Mouse (Mus musculus) cerebellum, postnatal 25 days (tissue): ENCODE measurements at regions not wholly inside any gene's neighbourhood (a gene's known extent, or its start where the extent isn't known, plus 50 kb on each side); places are given as distances from the start of the nearest gene placed in this dataset.

Experiments
- DNase-seq, 2 experiments: peaks; one replicate each; pipeline ENCODE4 v3.0.0; 2021; ENCODE audit warnings: mixed read lengths in 2 of 2

DNA sequence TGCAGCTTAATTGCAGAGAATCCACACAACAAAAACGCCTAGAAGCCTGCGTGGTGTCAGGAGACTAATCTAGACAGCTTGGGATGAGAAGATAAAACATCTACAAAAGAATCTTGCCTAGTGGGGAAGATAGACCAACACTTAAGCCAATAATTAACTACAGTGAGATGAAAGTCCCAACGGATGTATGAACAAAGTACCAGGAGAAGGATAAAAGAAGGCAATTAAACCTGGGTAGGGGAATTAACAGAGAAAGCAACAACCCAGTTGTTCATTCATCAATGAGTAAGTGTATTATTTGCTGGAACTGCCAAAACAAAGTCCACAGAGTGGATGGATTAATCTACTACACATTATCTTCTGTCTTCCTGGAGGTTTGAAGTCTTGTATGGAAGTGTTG lies 99.8 kb downstream of the Olfm4 start:
- DNase-seq: no peak

DNA sequence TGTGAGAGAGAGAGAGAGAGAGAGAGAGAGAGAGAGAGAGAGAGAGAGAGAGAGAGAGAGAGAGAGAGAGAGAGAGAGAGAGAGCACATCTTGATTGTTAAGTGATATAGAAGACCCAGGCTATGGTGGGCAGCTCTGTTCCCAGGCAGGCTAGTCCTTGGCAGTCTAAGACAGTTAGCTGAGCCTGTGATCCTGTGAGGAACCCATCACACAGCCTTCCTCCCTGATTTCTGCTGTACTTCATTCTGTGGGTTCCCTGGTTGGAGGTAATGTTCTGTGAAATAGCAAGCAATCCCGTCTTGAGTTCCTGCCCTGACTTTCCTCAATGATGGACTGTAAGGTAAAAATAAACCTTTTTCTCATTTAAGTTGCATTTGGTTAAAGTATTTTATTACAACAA lies 113.4 kb downstream of the Olfm4 start:
- no peak for DNase-seq

DNA sequence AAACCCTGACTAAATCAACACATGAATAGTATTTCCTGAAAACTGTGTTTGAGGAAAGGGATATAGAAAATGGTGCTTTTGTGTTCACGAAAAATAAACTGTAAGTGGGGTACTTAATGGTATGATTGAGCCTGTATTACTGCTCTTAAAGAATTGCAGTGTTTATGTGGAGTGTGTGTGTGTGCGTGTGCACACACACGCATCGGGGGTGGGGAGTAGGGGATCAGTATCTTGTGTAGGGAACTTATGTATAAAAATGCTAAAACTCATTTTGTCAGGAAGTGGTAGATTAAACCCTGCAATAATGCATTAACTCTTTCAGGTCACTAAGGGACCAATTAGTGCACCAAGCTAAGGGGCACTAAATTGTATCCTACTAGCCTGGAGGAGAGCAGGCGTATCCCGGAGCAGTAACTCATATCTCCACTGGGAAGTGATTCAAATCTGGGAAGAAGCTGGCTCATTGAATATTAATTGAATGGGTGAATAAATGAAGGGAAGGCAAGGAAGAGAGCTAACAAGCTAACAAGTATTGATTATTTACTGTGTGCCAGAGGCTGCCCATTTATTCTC lies 129.3 kb downstream of the Olfm4 start:
- no peak for DNase-seq

DNA sequence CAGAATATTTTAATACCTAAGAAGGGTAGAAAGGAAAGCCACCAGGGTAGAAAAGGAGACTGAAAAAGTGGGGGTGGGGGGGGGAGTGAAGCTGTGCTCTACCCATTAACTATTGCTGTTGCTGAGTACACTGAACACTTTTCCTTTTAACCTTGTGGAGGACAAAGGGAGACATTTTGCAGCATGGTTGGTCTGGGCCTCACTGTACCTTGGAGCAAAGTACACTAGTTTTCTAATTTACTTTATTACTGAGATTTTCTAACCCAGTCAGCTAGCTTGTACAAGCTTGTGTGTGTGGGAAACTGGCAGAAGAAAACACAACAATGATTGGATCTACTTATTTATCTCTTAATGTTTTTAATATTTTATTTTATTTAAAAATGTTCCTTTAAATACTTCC lies 130.4 kb downstream of the Olfm4 start:
- DNase-seq: no peak

DNA sequence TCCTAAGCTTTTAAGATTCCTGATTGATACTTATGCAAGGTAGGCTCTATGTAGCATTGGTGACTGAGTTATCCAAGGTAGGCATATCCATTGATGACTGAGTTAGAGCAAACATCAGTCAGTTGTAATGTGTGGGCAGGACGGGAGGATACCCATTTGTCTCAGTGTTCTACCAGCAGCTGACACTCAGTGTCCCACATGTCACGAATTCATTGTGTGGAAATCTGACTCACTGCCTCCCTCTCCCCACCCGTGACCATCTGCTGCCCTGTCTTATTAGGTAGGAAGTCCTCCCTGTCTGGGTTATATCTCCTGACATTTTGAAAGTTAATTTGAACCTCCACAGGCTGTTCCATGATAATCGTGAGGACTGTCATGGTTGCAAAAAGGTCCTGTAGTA lies 141.3 kb downstream of the Olfm4 start:
- peak; percentile 7 to 18 for DNase-seq

DNA sequence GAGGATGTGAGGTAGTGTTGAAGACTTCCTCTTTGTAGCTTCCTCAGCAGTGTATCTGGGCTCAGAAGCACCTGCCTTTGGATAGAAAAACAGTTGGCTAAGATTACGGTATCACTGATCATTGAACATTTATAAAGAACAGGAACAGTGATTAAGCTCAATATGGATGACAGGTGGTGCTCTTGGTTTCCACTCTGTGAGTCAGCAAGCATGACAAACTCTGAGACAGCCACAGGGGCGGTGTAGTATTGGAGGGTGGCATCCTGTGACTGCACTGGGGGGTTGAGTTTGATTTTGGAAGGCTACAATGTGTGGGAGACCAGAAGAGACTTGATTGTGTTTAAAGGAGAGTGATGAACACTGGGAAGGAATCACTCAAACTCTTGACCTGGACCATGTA lies 144.3 kb downstream of the Olfm4 start:
- DNase-seq: no peak

DNA sequence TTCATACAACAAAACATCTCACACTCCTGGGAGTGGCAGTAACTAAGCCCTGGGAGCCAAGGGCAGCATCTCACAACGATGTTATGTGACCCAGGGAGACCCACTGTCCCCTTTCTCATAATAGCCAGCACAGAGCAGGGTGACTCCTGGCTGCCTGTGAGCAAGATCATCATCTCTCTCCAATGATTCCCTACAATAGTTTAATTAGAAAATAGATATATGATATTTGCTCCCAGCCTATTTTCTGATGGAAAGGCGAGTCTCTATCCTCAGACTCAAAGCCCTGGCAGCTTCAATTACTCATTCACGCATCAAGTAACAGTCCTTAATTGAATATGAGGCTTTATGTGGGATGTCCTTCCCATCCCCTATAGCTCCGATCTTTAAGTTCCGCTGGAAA lies 153.7 kb downstream of the Olfm4 start:
- DNase-seq: no peak

DNA sequence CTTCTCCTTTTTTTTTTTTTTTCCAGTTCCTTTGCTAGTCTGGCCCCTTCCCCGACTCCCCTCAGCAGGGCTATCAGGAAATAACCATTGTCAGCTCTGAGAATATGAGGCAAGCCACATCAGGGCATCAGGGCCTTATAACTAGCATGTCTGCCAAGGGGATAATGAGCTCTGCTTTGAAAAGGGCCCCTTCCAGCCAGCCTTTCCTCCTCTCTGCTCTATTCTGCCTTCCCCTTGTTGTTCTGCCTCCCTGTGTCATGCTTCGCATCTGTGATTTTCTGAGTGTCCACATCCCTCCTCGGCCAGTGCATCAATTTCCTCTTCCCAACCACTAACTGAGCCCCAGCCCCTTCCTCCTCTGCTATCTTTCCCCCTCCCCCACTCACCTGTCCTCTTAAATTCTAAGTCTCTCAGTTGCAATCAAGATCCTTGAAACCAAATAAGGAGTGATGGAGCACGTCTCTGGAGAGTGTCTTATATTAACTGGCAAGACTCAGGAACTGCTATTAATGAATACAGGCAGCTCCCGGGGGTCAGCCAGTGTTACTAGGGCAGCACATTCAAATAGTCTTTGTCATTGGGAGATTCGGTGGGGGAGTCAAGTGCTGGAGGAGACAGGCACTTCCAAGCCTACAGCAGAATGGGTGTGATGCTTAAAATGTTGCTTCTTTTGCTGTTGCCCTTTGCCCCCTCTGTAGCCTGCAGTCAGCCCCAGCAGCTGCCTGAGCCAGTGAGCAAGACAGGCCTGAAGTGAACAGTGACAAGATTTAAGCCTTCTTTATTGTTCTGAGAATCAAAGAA lies 155.3 kb downstream of the Olfm4 start:
- no peak for DNase-seq

DNA sequence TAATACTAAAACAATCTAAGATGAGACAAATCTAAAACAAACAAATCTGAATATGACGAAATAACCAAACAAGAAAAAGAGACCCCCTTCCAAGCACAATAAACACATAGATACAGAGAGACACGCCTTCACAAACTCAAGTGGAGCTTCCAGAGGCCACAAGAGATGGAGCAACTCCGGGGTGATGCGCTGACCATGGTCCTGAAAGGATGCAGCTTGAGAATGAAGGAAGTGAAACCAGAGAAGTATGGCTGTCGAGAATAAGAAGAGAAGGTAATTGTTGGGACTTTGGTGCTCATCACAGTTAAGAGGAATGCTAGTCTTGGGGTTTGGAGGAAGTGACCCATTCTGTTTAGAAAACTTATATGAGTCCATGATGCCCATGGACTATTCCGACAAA lies 173.1 kb downstream of the Olfm4 start:
- no peak for DNase-seq

DNA sequence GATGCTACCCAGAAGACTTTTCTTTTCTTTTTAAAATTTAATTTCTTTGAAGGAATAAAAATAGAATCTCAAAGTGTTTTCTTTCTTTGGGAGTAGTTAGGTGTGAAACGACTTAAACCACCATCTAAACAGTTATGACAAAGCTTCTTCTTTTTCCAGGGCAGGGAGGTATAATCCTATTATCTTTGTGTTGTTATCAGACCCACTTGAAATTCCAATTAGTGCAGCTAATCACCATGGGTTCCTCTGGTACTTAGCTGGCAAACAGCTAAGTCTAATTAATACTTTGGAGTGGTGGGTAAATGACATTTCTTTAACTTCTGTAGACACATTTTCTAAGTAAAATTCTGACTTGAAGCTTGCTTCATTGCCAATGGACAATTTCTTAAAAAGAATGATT lies 185.3 kb downstream of the Olfm4 start:
- no peak for DNase-seq

DNA sequence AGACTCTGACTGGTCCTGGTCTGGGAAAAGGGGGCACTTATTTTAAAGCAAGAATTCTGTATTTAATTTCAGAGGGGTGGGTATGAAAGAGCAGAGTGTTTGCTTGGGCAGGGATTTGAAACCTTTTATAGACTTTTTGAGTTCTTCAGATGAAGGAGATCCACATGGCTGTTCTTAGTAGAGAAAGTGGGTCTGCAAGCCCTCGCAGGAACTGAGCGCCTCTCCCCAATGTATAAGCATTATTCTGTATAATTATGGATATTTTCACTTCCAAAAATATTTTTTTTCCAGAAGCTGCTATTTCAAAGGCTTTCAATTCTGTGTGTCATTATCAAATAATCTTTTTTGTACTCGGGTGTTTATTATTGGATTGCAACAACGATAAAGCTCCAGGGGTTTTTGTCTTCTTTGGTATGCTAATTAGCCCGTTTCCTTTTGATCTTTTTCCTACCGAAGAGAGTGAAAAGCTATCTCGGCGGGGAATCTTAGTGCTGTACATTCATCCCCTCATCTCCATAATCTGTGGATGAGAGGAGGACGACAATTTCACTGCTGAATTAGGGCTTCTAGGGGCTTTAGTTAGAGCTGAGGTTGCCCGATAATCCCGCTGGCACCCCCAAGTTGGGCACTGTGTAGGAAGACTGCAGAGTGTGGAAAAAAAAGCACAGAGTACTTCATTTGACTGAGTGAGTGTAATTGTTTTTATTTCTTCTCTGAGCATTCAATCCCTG lies 186.7 kb downstream of the Olfm4 start:
- no peak for DNase-seq

DNA sequence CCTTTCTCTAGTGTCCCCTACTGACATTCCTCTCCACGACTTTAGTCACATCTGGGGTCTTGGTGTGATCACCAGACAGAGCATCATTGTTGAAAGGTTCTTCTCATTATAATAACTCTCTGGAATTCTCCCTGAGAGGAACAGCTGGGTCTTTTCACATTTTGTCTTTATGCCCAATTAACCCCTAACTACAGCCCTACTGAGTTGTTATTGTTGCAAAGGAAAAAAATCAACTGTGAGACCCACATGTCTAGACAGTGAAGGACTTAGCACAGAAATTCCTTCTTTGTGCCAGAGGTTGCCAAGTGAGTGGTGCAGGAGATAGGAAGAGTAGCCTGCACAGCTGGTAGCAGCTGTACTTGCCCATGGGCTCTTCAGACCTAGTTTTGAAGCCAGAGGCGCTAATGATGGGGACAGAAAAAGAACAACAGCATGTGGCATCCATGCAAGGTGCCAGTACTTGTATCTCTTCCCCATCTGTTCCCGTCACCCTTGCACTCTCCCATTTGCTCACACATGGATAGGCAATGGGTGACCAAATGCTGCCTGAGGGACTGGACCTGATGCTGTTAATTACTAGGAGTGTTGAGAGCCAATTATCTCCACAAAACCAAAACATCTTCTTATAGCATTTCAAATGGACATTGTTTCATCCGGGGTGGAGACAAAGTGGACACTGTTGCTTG lies 189.1 kb downstream of the Olfm4 start:
- no peak for DNase-seq

DNA sequence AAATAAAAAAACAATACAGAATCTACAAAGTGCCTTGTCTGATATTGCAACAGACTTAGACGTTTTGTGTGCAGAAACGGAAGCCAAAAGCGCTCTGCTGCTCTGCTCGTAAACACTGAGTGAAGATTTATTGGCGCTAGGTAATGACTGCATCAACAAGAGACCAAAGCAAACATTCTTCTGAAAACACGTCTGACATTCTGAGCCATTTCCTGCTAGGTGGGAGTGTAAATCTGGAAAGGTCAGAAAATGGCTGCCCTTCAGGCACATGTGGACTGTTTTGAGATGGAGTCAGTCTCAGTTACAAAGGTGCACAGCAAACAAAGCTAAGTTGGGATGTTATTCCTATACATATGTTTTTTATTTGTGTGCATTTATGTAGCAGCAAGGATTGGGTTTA lies 192.6 kb downstream of the Olfm4 start:
- DNase-seq: no peak

DNA sequence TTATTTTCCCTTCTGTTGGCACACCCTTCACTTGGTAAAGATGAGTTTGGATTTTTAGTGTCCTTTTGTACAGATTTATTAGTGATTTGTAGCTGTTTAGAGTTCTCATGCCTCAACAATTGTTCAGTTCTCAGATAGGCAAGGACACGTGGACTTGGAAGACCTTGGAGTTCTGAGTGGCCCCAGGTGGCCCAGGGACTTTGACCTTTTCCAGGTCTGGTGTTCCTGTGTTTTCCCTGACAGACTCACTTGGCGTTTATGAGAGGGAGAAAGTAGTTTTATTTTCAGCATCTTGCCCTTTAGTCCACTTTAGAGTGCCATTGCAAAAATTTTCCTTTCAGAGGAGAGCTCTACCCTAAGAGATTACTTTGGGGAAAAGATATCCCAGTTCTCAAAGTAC lies 211.2 kb downstream of the Olfm4 start:
- no peak for DNase-seq

DNA sequence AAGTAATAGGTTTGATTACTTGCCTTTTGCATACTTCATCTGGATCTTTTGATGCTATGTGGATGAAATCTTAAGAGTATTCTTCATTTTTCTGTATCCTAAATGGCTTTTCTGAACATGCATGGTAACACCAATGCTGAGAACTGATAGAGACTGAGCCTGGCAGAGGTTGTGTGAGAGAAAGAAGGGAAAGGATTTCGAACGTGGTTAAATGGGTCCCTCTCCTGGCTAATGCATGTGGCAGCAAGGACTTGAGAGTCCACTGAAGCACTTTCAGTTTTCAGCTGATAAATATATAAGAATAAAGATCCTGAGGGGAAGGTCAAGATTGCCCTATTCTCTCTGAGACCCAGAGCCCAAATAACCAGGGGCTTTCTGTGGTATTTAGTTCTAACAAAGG lies 229.0 kb downstream of the Olfm4 start:
- DNase-seq: peak in 1 of 2 experiments; percentile 9

DNA sequence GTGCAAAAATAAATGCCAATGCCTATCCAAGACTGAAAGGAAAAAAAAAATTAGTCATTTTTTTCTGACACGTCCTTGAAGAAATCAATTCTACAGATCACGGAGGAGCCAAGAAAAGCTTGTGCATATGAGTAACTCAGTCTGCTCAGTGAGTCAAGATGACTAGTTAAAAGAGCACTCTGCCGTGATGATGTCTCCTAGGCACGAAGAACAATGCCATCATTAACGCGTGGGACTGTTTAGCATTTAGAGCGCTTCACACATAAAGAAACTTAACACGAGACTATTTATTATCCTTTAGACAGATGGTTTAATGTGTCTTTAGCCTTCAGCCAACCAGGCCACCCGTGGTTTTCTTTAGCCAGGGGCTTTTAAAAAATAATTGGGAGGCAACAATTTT lies 229.8 kb downstream of the Olfm4 start:
- DNase-seq: no peak

DNA sequence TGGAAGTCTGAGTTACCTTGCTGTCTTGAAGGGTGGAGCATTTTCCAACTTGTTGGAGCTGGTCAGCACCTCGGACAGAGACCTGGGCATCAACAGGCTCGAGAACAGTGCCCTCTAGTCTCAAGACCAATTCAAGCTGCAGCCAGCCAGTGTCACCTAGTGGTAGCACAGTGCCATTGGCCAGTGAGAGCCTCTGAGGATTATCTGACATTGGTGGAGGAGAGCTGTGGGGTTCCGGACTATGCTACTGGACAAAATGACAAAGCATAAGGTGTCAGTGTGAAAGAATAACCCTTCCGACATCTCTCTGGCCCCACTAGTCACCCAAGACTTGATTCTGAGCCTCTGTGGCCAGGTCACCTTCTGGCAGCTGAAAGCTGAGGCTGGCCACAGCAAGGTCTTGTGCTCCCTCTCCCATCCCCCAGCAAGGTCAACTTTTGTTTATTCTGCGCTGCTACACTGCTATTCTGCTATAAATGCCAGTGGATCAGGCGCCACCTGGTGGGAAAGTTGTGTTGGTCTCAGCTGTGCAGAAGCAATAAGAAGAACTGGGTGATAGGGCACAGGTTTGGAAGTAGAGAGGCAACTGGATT lies 232.2 kb downstream of the Olfm4 start:
- DNase-seq: peak; percentile 67 to 78

DNA sequence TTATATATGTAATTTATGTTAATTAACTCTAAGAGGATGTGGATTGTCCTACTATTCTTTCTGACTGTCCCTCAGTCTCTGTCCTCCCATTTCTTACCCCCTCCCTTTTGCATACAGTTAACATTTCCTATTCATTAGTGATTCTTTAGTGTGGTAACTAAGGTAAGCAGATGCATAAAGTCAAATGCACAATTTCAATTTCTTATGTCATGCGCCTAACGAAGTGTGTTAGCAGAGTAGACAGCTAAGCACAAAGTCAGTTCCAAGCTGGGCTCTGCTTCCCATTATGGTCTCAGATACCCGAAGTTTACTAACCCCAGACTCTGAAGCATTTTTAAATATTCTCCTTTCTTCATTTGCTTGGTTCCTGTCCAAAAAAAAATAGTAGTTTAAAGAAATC lies 248.2 kb downstream of the Olfm4 start:
- no peak for DNase-seq

DNA sequence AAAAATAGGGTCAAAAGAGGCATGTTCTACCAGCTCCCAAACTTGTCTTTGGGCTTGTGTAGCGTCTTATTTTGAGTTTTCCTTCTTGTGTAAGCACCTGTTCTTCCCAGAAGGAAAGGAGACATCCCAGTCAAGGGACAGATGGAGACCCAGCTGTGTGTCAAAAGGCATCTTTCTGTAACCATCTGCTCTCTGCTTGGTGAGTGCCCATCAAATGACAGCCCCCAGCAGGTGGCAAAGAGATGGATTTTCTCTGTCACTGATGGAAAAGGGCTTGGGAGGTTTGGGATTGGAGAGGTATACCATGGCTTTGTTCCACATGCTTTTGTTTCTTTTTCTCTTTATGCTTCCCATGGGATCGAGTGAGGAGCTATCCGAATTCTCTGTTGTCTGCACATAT lies 249.1 kb downstream of the Olfm4 start:
- DNase-seq: peak; percentile 62 to 76

DNA sequence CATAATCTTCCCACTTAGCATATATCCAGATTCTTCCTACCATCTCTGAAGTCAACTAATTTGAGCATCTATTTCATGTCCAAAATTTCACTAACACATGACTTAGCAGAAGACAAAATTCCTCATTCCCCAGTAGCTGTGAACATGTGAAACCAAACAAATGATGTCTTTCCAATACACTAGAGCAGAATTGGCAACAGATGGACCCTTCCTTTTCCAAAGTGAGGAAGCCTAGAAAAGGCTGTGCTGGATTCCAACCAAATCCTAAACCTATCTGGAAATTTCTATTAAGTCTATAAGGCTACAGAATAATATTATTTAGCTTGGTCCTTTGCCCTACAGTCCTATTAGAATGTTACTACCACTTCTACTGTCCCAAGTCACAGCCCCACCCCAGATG lies 253.3 kb downstream of the Olfm4 start:
- DNase-seq: no peak

DNA sequence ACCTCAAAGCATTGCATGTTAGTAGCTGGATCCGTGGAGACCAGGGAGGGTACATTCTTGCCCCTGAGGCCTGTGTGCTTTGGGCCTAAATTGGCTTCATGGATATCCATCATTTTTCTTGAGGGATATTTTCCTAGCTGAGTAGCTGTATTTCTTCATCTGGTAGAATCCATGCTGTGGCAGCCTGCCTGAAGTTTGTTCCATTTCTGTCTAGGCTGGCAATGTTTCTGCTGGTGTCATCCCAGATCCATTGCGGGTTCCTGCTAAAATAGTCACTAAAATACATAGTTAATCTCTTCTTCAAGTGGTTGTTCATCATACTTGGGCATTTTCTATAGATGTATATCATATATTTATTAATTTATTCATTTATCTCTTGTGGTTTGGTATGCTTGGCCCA lies 253.7 kb downstream of the Olfm4 start:
- DNase-seq: peak; percentile 22 to 23

DNA sequence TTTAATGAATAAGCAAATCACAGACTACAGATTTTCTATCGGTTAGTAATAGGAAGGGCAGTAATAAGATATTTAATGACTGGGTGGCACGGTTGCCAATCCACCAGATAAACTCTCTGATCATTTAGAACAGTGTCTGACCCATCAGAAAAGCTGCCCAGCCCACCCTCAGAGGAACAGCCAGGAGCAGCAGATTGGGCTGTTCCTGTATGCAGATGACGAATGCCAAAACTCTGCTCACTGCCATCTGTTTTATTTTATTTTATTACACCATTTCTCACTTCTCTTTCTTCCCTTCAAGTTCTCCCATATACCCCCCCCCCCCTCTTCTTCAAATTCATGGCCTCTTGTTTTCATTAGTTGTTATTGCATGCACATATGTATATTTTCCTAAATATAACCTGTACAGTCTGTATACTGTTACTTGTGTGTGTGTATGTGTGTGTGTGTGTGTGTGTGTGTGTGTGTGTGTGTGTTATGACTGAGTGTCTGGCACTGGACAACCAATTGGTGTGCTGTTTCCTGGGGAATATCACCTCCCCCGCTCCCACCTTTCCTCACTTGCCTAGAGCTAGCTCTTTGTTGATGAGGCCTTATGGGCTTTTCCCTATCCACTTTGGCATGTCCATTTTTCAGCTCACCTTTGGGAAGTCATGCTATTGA lies 260.9 kb downstream of the Olfm4 start:
- peak; percentile 32 to 58 for DNase-seq

DNA sequence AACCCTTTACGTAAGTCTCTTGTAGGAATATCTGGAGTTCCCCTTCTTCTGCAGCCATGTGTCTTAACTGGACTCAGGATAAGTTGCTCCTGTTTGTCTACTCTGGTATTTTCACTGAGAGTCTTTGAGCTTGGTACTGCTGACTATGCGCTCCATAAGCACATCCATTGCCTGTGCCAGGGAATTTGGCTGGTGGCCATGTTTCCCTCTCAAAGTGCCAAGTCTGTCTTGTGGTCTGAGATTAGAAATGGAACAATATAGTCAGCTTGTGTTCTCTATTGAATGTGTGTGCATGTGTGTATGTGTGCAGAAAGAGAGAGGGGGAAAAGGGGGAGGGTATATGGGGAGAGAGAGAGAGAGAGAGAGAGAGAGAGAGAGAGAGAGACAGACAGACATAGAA lies 263.7 kb downstream of the Olfm4 start:
- peak; percentile 92 to 95 for DNase-seq
